Comparison of ENCODE assay signal across 8 mouse cellular contexts in the genomic region with DNA sequence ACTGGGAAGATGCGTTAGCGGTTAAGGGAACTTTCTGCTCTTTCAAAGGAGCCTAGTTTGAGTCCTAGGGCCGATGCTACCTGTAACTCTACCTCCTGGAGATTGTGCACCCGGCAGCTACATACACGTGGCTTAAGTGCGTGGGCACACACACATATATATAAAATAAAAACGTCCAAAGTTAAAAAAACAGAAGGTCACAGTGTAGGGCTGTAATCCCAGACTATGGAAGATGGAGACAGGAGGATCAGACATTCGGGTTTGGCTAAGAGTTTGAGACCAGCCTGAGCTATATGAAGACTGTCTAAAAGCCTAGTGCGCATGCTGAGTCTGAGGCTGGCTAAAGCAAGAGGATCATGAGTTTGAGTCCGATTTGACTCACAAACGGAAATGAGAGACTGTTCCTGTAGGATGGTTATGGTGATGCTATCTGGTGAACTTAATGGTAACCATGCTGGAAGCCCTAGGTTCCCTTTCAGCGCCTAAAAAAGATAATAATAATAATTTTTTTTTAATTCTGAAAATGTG. TPM values are rescaled to one million over a fixed set of nuclear protein-coding genes. Genes with fewer than 3 reads are reported as not detected.
A peak's percentile ranks its signal among the peaks of the same experiment; 100 is the strongest.
DNase-seq lines count a peak whose midpoint lies in the region; ATAC-seq and TF ChIP-seq lines count a peak whose summit lies in the region.

No protein-coding gene starts in this region.

- no peak for TF ChIP-seq CTCF in layer of hippocampus, adult 2 months (conservative IDR thresholded peaks at IDR 0.05)

- peaks cover 31% of the 10 kb centered on the region for H3K36me3 ChIP-seq in embryonic facial prominence, embryonic 10.5 days (replicated peaks)
- H3K36me3 ChIP-seq in intestine, embryonic 15.5 days = peaks cover 19% of the 10 kb centered on the region
- H3K36me3 ChIP-seq in neural tube, embryonic 13.5 days = peaks cover 30% of the 10 kb centered on the region

- peak; percentile 0; the same call in 1 of the 2 replicates for ATAC-seq in intestine, embryonic 15.5 days
- no peak for ATAC-seq in neural tube, embryonic 13.5 days (ENCODE audit: low read depth)

- DNase-seq in layer of hippocampus, adult 2 months (ENCODE audit: low spot score in 2 of 2) = no peak
- no peak for DNase-seq in layer of hippocampus, adult 9-10 months (ENCODE audit: low spot score)
- no peak for DNase-seq in embryonic facial prominence, embryonic 10.5 days (ENCODE audit: low spot score)
- DNase-seq in right cerebral cortex, adult 2 months (ENCODE audit: low spot score in 2 of 2) = no peak
- DNase-seq in cerebellum, postnatal 14 days = no peak
- DNase-seq in left cerebral cortex, postnatal 25 days (ENCODE audit: low spot score in 2 of 2) = no peak

- H3K9ac ChIP-seq in intestine, embryonic 15.5 days = peak overlapping the region; percentile 55
- peak overlapping the region; percentile 73 for H3K9ac ChIP-seq in neural tube, embryonic 13.5 days

- peak overlapping the region; percentile 85 for H3K27ac ChIP-seq in layer of hippocampus, adult 2 months
- peak overlapping the region; percentile 93 for H3K27ac ChIP-seq in embryonic facial prominence, embryonic 10.5 days (replicated peaks)
- peak overlapping the region; percentile 89 for H3K27ac ChIP-seq in intestine, embryonic 15.5 days
- H3K27ac ChIP-seq in neural tube, embryonic 13.5 days (replicated peaks) = peak overlapping the region; percentile 89

- H3K4me3 ChIP-seq in layer of hippocampus, adult 2 months = peak overlapping the region; percentile 99
- H3K4me3 ChIP-seq in embryonic facial prominence, embryonic 10.5 days = peak overlapping the region; percentile 94
- H3K4me3 ChIP-seq in intestine, embryonic 15.5 days (replicated peaks) = peak overlapping the region; percentile 85
- peak overlapping the region; percentile 99 for H3K4me3 ChIP-seq in neural tube, embryonic 13.5 days

- H3K4me2 ChIP-seq in intestine, embryonic 15.5 days (replicated peaks) = peak overlapping the region; percentile 68
- peak overlapping the region; percentile 74 for H3K4me2 ChIP-seq in neural tube, embryonic 13.5 days

- no peaks in the 10 kb centered on the region for H3K9me3 ChIP-seq in embryonic facial prominence, embryonic 10.5 days
- H3K9me3 ChIP-seq in intestine, embryonic 15.5 days = no peaks in the 10 kb centered on the region
- H3K9me3 ChIP-seq in neural tube, embryonic 13.5 days = no peaks in the 10 kb centered on the region

- H3K27me3 ChIP-seq in embryonic facial prominence, embryonic 10.5 days (replicated peaks; ENCODE audit: low read depth, poor library complexity, severe bottlenecking) = no peaks in the 10 kb centered on the region
- no peaks in the 10 kb centered on the region for H3K27me3 ChIP-seq in intestine, embryonic 15.5 days (replicated peaks)
- H3K27me3 ChIP-seq in neural tube, embryonic 13.5 days = no peaks in the 10 kb centered on the region

- 11% methylated on average over 12 of the region's 12 CpGs for WGBS in embryonic facial prominence, embryonic 10.5 days
- 10% methylated on average over 12 of the region's 12 CpGs for WGBS in intestine, embryonic 15.5 days
- WGBS in neural tube, embryonic 13.5 days = 11% methylated on average over 12 of the region's 12 CpGs

- H3K4me1 ChIP-seq in embryonic facial prominence, embryonic 10.5 days = peaks cover 28% of the 10 kb centered on the region
- peaks cover 10% of the 10 kb centered on the region; the same call in 1 of the 2 replicates for H3K4me1 ChIP-seq in intestine, embryonic 15.5 days (replicated peaks)
- peaks cover 44% of the 10 kb centered on the region for H3K4me1 ChIP-seq in neural tube, embryonic 13.5 days (replicated peaks)

- intact Hi-C loops in left cerebral cortex, postnatal 25 days (cut with DNase I) = loop anchor here (5.0 to 10.0 kb wide), 2 partner anchors 124 to 963 kb away; partner anchors contain the start of genes Ccnb1ip1, Parp2 and Slc39a2

RNA-seq across cellular contexts. Expression of gene Pnp, which starts 0.7 kb away (rescaled TPM):
- total RNA-seq in layer of hippocampus, adult 2 months (2021) = 10 to 100 TPM; 14.0 to 17.1 TPM
- polyA plus RNA-seq in embryonic facial prominence, embryonic 10.5 days (2016; fragmentation: Nextera tagmentation; extraction: Ambion mirVana) = 74.5 and 78.8 TPM in 2 replicates
- polyA plus RNA-seq in intestine, embryonic 15.5 days (2015; fragmentation: Nextera tagmentation; extraction: Ambion mirVana) = 96.6 and 99.1 TPM in 2 replicates
- polyA plus RNA-seq in neural tube, embryonic 13.5 days (2015; fragmentation: Nextera tagmentation; extraction: Ambion mirVana) = 25.8 and 27.4 TPM in 2 replicates
- total RNA-seq in left cerebral cortex, postnatal 25 days (2021) = 10 to 100 TPM; 12.0 to 13.6 TPM

RNA-seq across cellular contexts. Expression of gene Pip4p1, which starts 0.9 kb away (rescaled TPM):
- total RNA-seq in layer of hippocampus, adult 2 months (2021) = 10 to 100 TPM; 92.9 to 95.6 TPM
- polyA plus RNA-seq in embryonic facial prominence, embryonic 10.5 days (2016; fragmentation: Nextera tagmentation; extraction: Ambion mirVana) = 43.5 and 43.6 TPM in 2 replicates
- polyA plus RNA-seq in intestine, embryonic 15.5 days (2015; fragmentation: Nextera tagmentation; extraction: Ambion mirVana) = 65.5 and 67.5 TPM in 2 replicates
- 90.2 and 103 TPM in 2 replicates for polyA plus RNA-seq in neural tube, embryonic 13.5 days (2015; fragmentation: Nextera tagmentation; extraction: Ambion mirVana)
- 100 to 1,000 TPM in 1 of 2 experiments, 10 to 100 TPM in 1; 97.5 to 102 TPM for total RNA-seq in left cerebral cortex, postnatal 25 days (2021)

RNA-seq across cellular contexts. Expression of gene Apex1, which starts 6.8 kb away (rescaled TPM):
- 10 to 100 TPM; 70.3 to 73.4 TPM for total RNA-seq in layer of hippocampus, adult 2 months (2021)
- 548 and 554 TPM in 2 replicates for polyA plus RNA-seq in embryonic facial prominence, embryonic 10.5 days (2016; fragmentation: Nextera tagmentation; extraction: Ambion mirVana)
- polyA plus RNA-seq in intestine, embryonic 15.5 days (2015; fragmentation: Nextera tagmentation; extraction: Ambion mirVana) = 236 and 265 TPM in 2 replicates
- 215 and 219 TPM in 2 replicates for polyA plus RNA-seq in neural tube, embryonic 13.5 days (2015; fragmentation: Nextera tagmentation; extraction: Ambion mirVana)
- 10 to 100 TPM; 51.7 to 55.9 TPM for total RNA-seq in left cerebral cortex, postnatal 25 days (2021)

RNA-seq across cellular contexts. Expression of gene Osgep, which starts 6.9 kb away (rescaled TPM):
- total RNA-seq in layer of hippocampus, adult 2 months (2021) = 10 to 100 TPM; 35.0 to 36.0 TPM
- 178 and 185 TPM in 2 replicates for polyA plus RNA-seq in embryonic facial prominence, embryonic 10.5 days (2016; fragmentation: Nextera tagmentation; extraction: Ambion mirVana)
- 134 and 136 TPM in 2 replicates for polyA plus RNA-seq in intestine, embryonic 15.5 days (2015; fragmentation: Nextera tagmentation; extraction: Ambion mirVana)
- 122 and 125 TPM in 2 replicates for polyA plus RNA-seq in neural tube, embryonic 13.5 days (2015; fragmentation: Nextera tagmentation; extraction: Ambion mirVana)
- total RNA-seq in left cerebral cortex, postnatal 25 days (2021) = 10 to 100 TPM; 30.7 to 34.6 TPM

RNA-seq across cellular contexts. Expression of gene Gm49342, which starts 12.8 kb away (rescaled TPM):
- 10 to 100 TPM in 1 of 2 experiments, 1 to 10 TPM in 1; 5.2 to 12.0 TPM for total RNA-seq in layer of hippocampus, adult 2 months (2021)
- polyA plus RNA-seq in embryonic facial prominence, embryonic 10.5 days (2016; fragmentation: Nextera tagmentation; extraction: Ambion mirVana) = not detected in 2 replicates
- polyA plus RNA-seq in intestine, embryonic 15.5 days (2015; fragmentation: Nextera tagmentation; extraction: Ambion mirVana) = not detected in 2 replicates
- polyA plus RNA-seq in neural tube, embryonic 13.5 days (2015; fragmentation: Nextera tagmentation; extraction: Ambion mirVana) = 2.7 TPM in 1 of 2 replicates, not detected in the other
- total RNA-seq in left cerebral cortex, postnatal 25 days (2021) = 10 to 100 TPM; 11.4 to 18.0 TPM
